Mouse (Mus musculus) bone marrow, adult 2 months (tissue): ENCODE measurements around the gene Agtpbp1. TPM values are rescaled to one million over a fixed set of nuclear protein-coding genes. Genes with fewer than 3 reads are reported as not detected.

ENCODE experiments used
- H3K27ac ChIP-seq: fragments of 200-500 bp; 2 replicates; pipeline ENCODE4 v1.5.1; 2012; ENCODE audit warnings: low read depth, mild to moderate bottlenecking, control low read depth, inconsistent platforms, low read length; ENCODE audit not compliant: control insufficient read depth, poor library complexity, insufficient read depth
- H3K4me1 ChIP-seq: fragments of 200-500 bp; 2 replicates; pipeline ENCODE4 v1.6.1; 2011; ENCODE audit warnings: low read length; ENCODE audit not compliant: control insufficient read depth, insufficient read depth
- H3K4me3 ChIP-seq: fragments of 200-500 bp; replicated peaks from 2 replicates; pipeline ENCODE3; 2011; ENCODE audit warnings: mild to moderate bottlenecking, low read depth, low read length, control low read depth; ENCODE audit not compliant: control insufficient read depth
- CTCF ChIP-seq: fragments of 200-500 bp; IDR thresholded peaks from 2 replicates; pipeline ENCODE4 v1.5.1; 2011; ENCODE audit warnings: low read length, control low read depth; ENCODE audit not compliant: control insufficient read depth, insufficient read depth
- POLR2A ChIP-seq: fragments of 200-500 bp; IDR thresholded peaks from 2 replicates; pipeline ENCODE4 v1.6.1; 2011; ENCODE audit warnings: low read depth, mild to moderate bottlenecking, control low read depth, low read length, borderline replicate concordance; ENCODE audit not compliant: control insufficient read depth
- WGBS: fragments of 180-500 bp; shearing (Covaris S2); methylation state at CpG from one replicate; pipeline ENCODE4 v1.1.7; 2018; 5-methylcytosine and 5-hydroxymethylcytosine counted together
- polyA plus RNA-seq: library from polyadenylated mRNA; stranded (reverse); fragments of >200 nt; gene quantifications from 2 replicates; pipeline ENCODE4 v1.2.4, GENCODE M21; 2011; ENCODE audit warnings: low replicate concordance; ENCODE audit not compliant: missing spikeins, insufficient read depth, insufficient read length

Agtpbp1 gene
- polyA plus RNA-seq, 1 experiment: 56.6 TPM

DNA sequence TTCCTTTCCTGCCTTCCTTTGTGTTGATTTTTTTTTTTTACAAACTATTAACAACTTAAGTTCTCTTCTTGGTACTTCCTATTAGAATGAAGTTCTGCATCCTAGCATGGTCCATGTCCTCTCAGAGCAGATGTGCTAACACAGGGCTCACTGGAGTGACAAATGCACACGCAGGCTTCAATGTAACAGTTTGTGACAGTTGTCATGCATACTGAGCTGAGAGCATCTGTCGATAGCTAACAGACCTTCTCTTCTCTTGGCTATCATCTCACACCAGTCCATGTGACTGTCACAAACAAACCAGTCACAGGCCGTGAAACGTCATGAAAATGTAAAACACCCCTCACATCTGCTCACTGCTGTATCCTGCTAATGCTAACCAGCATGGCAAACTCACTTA, 50.7 kb downstream of the Agtpbp1 start:
- TF ChIP-seq POLR2A (no peak), CTCF (no peak)

DNA sequence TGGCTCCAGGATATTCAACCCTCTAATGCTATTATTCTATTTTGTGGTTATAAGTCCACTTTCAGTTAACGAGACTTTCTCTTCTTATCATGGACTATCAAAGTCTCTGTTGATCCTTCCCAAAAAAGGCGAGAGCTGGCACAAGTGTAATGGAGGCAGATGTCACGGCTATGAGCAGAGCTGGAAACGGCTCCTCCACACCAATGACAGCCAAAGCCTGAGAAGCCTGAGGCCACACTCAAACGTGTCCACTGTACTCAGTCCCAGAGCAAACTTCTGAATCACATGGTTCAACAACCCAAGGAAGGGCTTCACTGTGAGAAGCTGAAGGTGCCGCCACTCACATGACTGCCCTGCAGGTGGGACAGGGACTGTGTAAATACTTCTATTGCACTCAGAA, 51.7 kb downstream of the Agtpbp1 start:
- WGBS: 86% methylated on average over 6 of the region's 6 CpGs
- no peak overlapping the region for H3K27ac ChIP-seq
- no peak overlapping the region for H3K4me3 ChIP-seq
- no peaks in the 10 kb centered on the region for H3K4me1 ChIP-seq
- TF ChIP-seq CTCF (no peak), POLR2A (no peak)

More for the DNA sequence above, 50.7 kb downstream of the Agtpbp1 start:
- Histone ChIP-seq H3K27ac (no peak overlapping the region), H3K4me3 (no peak overlapping the region), H3K4me1 (no peaks in the 10 kb centered on the region)
- 88% methylated on average over 4 of the region's 4 CpGs for WGBS

DNA sequence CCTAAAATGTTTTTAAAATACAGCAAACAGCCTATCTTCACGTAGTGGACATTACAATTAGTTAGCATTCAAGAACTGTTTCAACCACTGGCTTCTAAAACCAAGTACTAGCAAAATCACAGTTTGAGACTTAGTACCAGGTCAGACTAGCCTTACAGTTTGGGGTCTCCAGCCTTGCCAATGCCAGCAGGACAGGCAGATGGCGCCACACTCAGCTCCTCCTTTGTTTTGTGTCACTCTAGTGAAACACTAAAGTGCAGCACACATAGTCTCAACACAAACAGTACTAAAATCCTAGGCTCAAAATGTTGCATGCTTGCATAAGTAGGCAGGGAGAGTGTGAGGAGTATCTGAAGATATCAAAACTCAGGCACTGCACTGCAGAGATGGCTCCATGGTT, 53.8 kb downstream of the Agtpbp1 start:
- Histone ChIP-seq H3K27ac (no peak overlapping the region), H3K4me1 (no peaks in the 10 kb centered on the region), H3K4me3 (no peak overlapping the region)
- WGBS: 93% methylated on average over 2 of the region's 2 CpGs
- TF ChIP-seq CTCF (peak; percentile 55; the same call in 1 of the 2 replicates), POLR2A (no peak)

DNA sequence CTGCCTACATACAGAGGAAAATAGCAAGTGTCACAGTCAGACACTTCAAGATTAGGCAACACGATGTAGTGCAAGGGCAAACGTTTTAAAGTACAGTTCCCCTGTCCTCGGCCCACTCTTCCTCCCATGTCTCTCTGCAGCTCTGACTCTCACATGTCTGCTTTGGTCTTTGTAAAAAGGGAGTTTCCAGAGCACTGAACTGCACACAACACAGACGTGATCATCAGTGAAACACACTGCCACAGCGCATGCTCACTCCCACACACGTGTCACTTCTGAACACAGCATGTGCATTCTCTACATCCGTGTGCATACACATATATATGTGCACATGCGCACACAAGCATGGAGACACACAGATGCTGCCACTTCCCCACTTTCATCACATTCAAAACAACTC, 54.5 kb downstream of the Agtpbp1 start:
- TF ChIP-seq POLR2A (no peak), CTCF (no peak)
- whole genome bisulfite sequencing: 86% methylated on average over 8 of the region's 8 CpGs
- Histone ChIP-seq H3K4me3 (no peak overlapping the region), H3K4me1 (no peaks in the 10 kb centered on the region), H3K27ac (no peak overlapping the region)

DNA sequence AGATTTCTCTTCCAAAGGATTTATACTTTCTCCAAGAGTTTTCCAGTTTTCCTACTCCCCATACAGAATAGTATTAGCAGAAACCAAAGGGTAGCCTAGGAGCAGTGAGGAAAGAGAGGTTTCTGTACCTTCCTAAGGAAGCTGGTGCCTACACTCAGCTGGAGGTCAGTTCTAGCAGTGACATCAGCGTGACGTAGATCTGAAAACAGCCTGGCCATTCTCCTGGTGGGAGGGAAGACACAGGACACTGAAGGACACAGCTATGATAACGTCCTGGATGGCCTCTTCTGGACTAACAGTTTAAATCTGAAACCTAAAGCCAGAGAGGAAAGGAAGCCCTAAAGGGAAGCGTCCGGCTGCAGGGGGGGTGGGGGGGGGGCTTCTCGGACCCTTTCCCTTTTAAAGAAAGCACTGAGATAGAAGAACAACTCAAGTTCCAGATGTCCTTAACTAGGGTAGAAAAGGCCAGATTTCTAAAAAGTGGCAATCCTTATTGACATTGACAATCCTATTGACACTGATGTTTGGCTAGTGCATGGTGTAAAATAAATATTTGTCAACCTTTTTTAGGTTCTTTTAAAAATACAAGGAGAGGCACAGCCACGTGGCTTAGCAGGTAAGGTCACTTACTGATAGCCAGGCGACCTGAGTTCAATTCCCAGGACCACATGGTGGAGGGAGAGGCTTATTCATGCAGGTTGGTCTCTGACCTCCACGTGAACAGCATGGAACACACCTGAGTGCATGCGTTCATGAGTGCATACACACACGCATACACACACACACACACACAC, 63.6 kb downstream of the Agtpbp1 start:
- Histone ChIP-seq H3K4me1 (no peaks in the 10 kb centered on the region; the same call in 1 of the 2 replicates), H3K27ac (no peak overlapping the region), H3K4me3 (no peak overlapping the region)
- WGBS: 89% methylated on average over 11 of the region's 11 CpGs
- TF ChIP-seq POLR2A (no peak), CTCF (no peak)

DNA sequence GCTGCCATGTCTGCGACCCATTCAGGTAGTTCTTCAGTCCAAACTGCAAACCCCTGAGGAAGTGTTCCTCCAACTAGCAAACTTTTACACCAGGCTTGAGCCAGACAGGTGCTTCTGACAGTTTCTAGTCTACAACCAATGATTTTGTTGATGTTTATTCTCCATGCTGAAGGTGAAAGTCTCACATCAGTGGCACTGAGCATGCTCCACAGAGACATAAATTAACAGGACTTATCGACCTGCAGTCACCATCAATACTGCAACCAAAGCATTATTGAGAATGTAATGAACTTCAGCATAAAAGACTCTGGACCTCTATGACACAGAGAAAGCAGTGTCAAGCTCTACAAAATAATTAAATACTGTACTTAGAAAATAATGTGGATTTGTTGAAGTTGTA, 64.2 kb downstream of the Agtpbp1 start:
- TF ChIP-seq POLR2A (no peak), CTCF (no peak)
- Histone ChIP-seq H3K4me3 (no peak overlapping the region), H3K4me1 (no peaks in the 10 kb centered on the region; the same call in 1 of the 2 replicates), H3K27ac (no peak overlapping the region)
- WGBS: 90% methylated on average over 2 of the region's 2 CpGs

DNA sequence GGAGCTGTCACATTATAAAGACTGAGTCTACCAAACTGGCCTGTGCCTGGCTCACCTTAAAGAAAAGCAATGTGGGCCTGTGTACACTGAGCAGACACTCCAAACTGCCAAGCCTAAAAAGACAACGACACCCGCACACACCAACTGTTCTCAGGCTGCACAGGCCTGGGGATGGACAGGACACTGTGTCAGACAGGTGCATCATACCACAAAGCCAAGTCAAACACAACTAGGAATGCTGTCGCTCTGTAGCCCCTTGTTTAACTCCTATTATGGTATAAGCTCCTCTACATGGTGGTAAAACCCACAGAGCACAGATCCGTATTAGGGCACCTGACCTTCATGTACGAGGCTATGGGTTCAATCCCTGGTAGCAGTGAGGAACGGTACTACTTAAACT, 65.5 kb downstream of the Agtpbp1 start:
- TF ChIP-seq CTCF (no peak), POLR2A (no peak)
- H3K4me1 ChIP-seq: no peaks in the 10 kb centered on the region; the same call in 1 of the 2 replicates
- no peak overlapping the region for H3K27ac ChIP-seq
- WGBS: 93% methylated on average over 6 of the region's 6 CpGs
- H3K4me3 ChIP-seq: no peak overlapping the region

DNA sequence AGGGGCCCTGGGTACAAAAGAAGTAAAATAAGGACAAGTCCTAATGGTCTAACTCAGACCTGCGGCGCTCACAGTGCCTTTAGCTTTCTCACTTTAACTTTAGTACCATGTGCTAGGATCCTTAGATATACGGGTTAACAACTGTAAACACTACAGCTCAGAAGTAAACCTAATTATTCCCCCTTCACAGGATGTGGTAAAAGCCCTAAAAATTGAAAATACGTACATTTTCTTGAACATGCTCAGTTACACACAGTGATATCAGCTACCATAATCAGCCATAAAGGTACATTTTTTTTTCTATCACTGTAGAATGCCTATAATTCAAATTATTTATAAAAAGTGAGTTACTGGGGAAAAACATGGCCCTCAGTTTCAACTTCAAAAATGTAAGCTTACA, 67.0 kb downstream of the Agtpbp1 start:
- Histone ChIP-seq H3K4me1 (no peaks in the 10 kb centered on the region; the same call in 1 of the 2 replicates), H3K4me3 (no peak overlapping the region), H3K27ac (no peak overlapping the region)
- no peak for TF ChIP-seq POLR2A
- TF ChIP-seq CTCF: no peak
- 86% methylated on average over 4 of the region's 4 CpGs for WGBS
